Mouse (Mus musculus): ENCODE data around the gene Kdf1. TPM values are rescaled to one million over a fixed set of nuclear protein-coding genes. Genes with fewer than 3 reads are reported as not detected.

The Kdf1 gene
- polyA plus RNA-seq, 1 experiment from 2014 or later = 3.1 TPM

- WGBS = 79% methylated on average over 12 of the region's 12 CpGs
- ATAC-seq (replicated peaks; ENCODE audit: extremely low read depth, insufficient read depth, low FRiP score) = no peak
- Histone ChIP-seq H3K4me2 (ENCODE audit: low read depth, low read length) (no peak overlapping the region), H3K36me3 (ENCODE audit: control insufficient read depth, insufficient read depth) (peaks cover 21% of the 10 kb centered on the region), H3K9me3 (replicated peaks; ENCODE audit: control insufficient read depth, low read length) (no peaks in the 10 kb centered on the region), H3K4me1 (ENCODE audit: control insufficient read depth, insufficient read depth, low read length) (peaks cover 6% of the 10 kb centered on the region), H3K27me3 (ENCODE audit: control insufficient read depth, insufficient read depth, low read length) (no peaks in the 10 kb centered on the region), H3K9ac (ENCODE audit: low read length) (no peak overlapping the region), H3K27ac (ENCODE audit: low read length) (no peak overlapping the region), H3K4me3 (ENCODE audit: low read length) (no peak overlapping the region)
Measured at GRCm38 (mm10) chr4:133577983-133578382, 59.2 kb downstream of the Kdf1 start.

Small RNA genes lying within 50 kb of the gene (microRNA-seq; reads per million reads assigned to microRNA genes)
- not detected for gene Gm23158

Other genes with a start within 250 kb of the Kdf1 start
- gene Tmem222, start 241.2 kb upstream of the Kdf1 start, polyA plus RNA-seq (2015; fragmentation: Nextera tagmentation; extraction: Ambion mirVana) = 55.5 and 59.2 TPM in 2 replicates
- 13.5 and 13.7 TPM in 2 replicates for gene Wdtc1, start 165.5 kb upstream of the Kdf1 start, polyA plus RNA-seq (2015; fragmentation: Nextera tagmentation; extraction: Ambion mirVana)
- gene Slc9a1, start 149.3 kb upstream of the Kdf1 start, polyA plus RNA-seq (2015; fragmentation: Nextera tagmentation; extraction: Ambion mirVana) = 7.2 and 8.1 TPM in 2 replicates
- 1.0 and 1.3 TPM in 2 replicates for gene Tent5b, start 38.8 kb upstream of the Kdf1 start, polyA plus RNA-seq (2015; fragmentation: Nextera tagmentation; extraction: Ambion mirVana)
- 0.64 and 1.5 TPM in 2 replicates for gene Trnp1, start 20.4 kb upstream of the Kdf1 start, polyA plus RNA-seq (2015; fragmentation: Nextera tagmentation; extraction: Ambion mirVana)
- gene Nudc, start 27.0 kb downstream of the Kdf1 start, polyA plus RNA-seq (2015; fragmentation: Nextera tagmentation; extraction: Ambion mirVana) = 209 and 234 TPM in 2 replicates
- gene Nr0b2, start 34.4 kb downstream of the Kdf1 start, polyA plus RNA-seq (2015; fragmentation: Nextera tagmentation; extraction: Ambion mirVana) = 20.1 and 22.3 TPM in 2 replicates
- 4.6 and 4.7 TPM in 2 replicates for gene Gpatch3, start 55.8 kb downstream of the Kdf1 start, polyA plus RNA-seq (2015; fragmentation: Nextera tagmentation; extraction: Ambion mirVana)
- gene Gpn2, start 65.4 kb downstream of the Kdf1 start, polyA plus RNA-seq (2015; fragmentation: Nextera tagmentation; extraction: Ambion mirVana) = 12.0 and 12.7 TPM in 2 replicates
- gene Sfn, start 83.2 kb downstream of the Kdf1 start, polyA plus RNA-seq (2015; fragmentation: Nextera tagmentation; extraction: Ambion mirVana) = 11.2 and 20.6 TPM in 2 replicates
- 1.8 and 2.2 TPM in 2 replicates for gene Zdhhc18, start 131.2 kb downstream of the Kdf1 start, polyA plus RNA-seq (2015; fragmentation: Nextera tagmentation; extraction: Ambion mirVana)
- gene Pigv, start 153.7 kb downstream of the Kdf1 start, polyA plus RNA-seq (2015; fragmentation: Nextera tagmentation; extraction: Ambion mirVana) = 13.9 and 16.7 TPM in 2 replicates
- gene Arid1a, start 237.8 kb downstream of the Kdf1 start, polyA plus RNA-seq (2015; fragmentation: Nextera tagmentation; extraction: Ambion mirVana) = 18.8 and 20.0 TPM in 2 replicates